Mouse (Mus musculus): ENCODE results near the gene Hcn3. TPM values are rescaled to one million over a fixed set of nuclear protein-coding genes. Genes with fewer than 3 reads are reported as not detected.

Hcn3 gene
- total RNA-seq, 2 experiments from 2014 or later: 11.8 to 12.1 TPM

Other genes with a start within 250 kb of the Hcn3 start
- 10 to 100 TPM; 22.0 to 22.1 TPM for gene Msto1, start 246.2 kb downstream of the Hcn3 start, total RNA-seq (2021)
- gene Ash1l, start 209.6 kb downstream of the Hcn3 start, total RNA-seq (2021): 10 to 100 TPM; 83.5 to 90.8 TPM
- gene Dap3, start 209.0 kb downstream of the Hcn3 start, total RNA-seq (2021): 100 to 1,000 TPM; 112 to 118 TPM
- gene Rusc1, start 66.9 kb downstream of the Hcn3 start, total RNA-seq (2021): 100 to 1,000 TPM; 129 to 137 TPM
- not detected for gene Gm43738, start 59.1 kb downstream of the Hcn3 start, total RNA-seq (2021)
- gene Fdps, start 58.2 kb downstream of the Hcn3 start, total RNA-seq (2021): 10 to 100 TPM; 78.8 to 80.0 TPM
- not detected for gene Pklr, start 24.1 kb downstream of the Hcn3 start, total RNA-seq (2021)
- gene Clk2, start 4.6 kb upstream of the Hcn3 start, total RNA-seq (2021): 10 to 100 TPM; 52.0 to 53.4 TPM
- gene Scamp3, start 17.3 kb upstream of the Hcn3 start, total RNA-seq (2021): 10 to 100 TPM; 66.8 to 71.9 TPM
- gene Fam189b, start 22.9 kb upstream of the Hcn3 start, total RNA-seq (2021): 10 to 100 TPM; 57.8 to 71.0 TPM
- gene Gba, start 42.7 kb upstream of the Hcn3 start, total RNA-seq (2021): 10 to 100 TPM; 57.0 to 61.9 TPM
- 10 to 100 TPM; 37.7 to 38.1 TPM for gene Thbs3, start 55.0 kb upstream of the Hcn3 start, total RNA-seq (2021)
- gene Mtx1, start 66.9 kb upstream of the Hcn3 start, total RNA-seq (2021): 10 to 100 TPM; 89.5 to 93.8 TPM
- gene Muc1, start 68.9 kb upstream of the Hcn3 start, total RNA-seq (2021): 1 to 10 TPM in 1 of 2 experiments, under 1 TPM in 1; 0.61 to 1.0 TPM
- gene Krtcap2, start 85.8 kb upstream of the Hcn3 start, total RNA-seq (2021): 10 to 100 TPM; 71.4 to 86.2 TPM
- 10 to 100 TPM; 86.7 to 93.7 TPM for gene Trim46, start 86.1 kb upstream of the Hcn3 start, total RNA-seq (2021)
- gene Dpm3, start 99.2 kb upstream of the Hcn3 start, total RNA-seq (2021): 10 to 100 TPM; 50.4 to 65.2 TPM
- 10 to 100 TPM; 44.0 to 47.1 TPM for gene Slc50a1, start 110.4 kb upstream of the Hcn3 start, total RNA-seq (2021)
- gene Efna1, start 120.9 kb upstream of the Hcn3 start, total RNA-seq (2021): 1 to 10 TPM; 8.8 to 9.9 TPM
- 10 to 100 TPM; 67.0 to 69.9 TPM for gene Efna3, start 162.8 kb upstream of the Hcn3 start, total RNA-seq (2021)
- gene Efna4, start 177.8 kb upstream of the Hcn3 start, total RNA-seq (2021): under 1 TPM; 0.56 to 0.62 TPM
- 100 to 1,000 TPM; 108 to 123 TPM for gene Adam15, start 189.8 kb upstream of the Hcn3 start, total RNA-seq (2021)
- gene Dcst2, start 201.8 kb upstream of the Hcn3 start, total RNA-seq (2021): under 1 TPM in 1 of 2 experiments, not detected in 1; 0.43 TPM
- gene Dcst1, start 205.1 kb upstream of the Hcn3 start, total RNA-seq (2021): not detected
- gene Zbtb7b, start 234.6 kb upstream of the Hcn3 start, total RNA-seq (2021): 10 to 100 TPM; 15.1 to 16.1 TPM
- gene Lenep, start 242.6 kb upstream of the Hcn3 start, total RNA-seq (2021): 1 to 10 TPM; 4.6 to 6.3 TPM

Data from layer of hippocampus, postnatal 36 days (tissue).